Mouse (Mus musculus) cerebellum, adult 2 months (tissue): ENCODE data around the gene Nek3. TPM values are rescaled to one million over a fixed set of nuclear protein-coding genes. Genes with fewer than 3 reads are reported as not detected.

Experiments used
- DNase-seq, 2 experiments: peaks; one replicate each; pipeline ENCODE4 v3.0.0; 2021
- H3K27ac ChIP-seq: fragments of 200-500 bp; 2 replicates; pipeline ENCODE4 v1.5.1; 2012; ENCODE audit warnings: low read length, control low read depth, inconsistent platforms; ENCODE audit not compliant: insufficient read depth
- H3K27me3 ChIP-seq: fragments of 200-500 bp; 2 replicates; pipeline ENCODE4 v1.6.1; 2012; ENCODE audit warnings: inconsistent platforms, mild to moderate bottlenecking, low read length, moderate library complexity; ENCODE audit not compliant: control insufficient read depth, insufficient read depth
- H3K4me1 ChIP-seq: fragments of 200-500 bp; 2 replicates; pipeline ENCODE4 v1.6.1; 2011; ENCODE audit warnings: low read length; ENCODE audit not compliant: control insufficient read depth, insufficient read depth
- H3K4me3 ChIP-seq: fragments of 200-500 bp; replicated peaks from 2 replicates; pipeline ENCODE3; 2011; ENCODE audit warnings: mild to moderate bottlenecking, low read depth, low read length, control low read depth; ENCODE audit not compliant: insufficient read depth
- CTCF ChIP-seq: fragments of 200-500 bp; IDR thresholded peaks from 2 replicates; pipeline ENCODE4 v1.5.1; 2011; ENCODE audit warnings: low read depth, mild to moderate bottlenecking, control low read depth, low read length, moderate library complexity, borderline replicate concordance; ENCODE audit not compliant: insufficient read depth
- POLR2A ChIP-seq: fragments of 200-500 bp; IDR thresholded peaks from 2 replicates; pipeline ENCODE4 v1.6.1; 2011; ENCODE audit warnings: low read length, control low read depth, borderline replicate concordance; ENCODE audit not compliant: insufficient read depth
- WGBS: fragments of 180-500 bp; shearing (Covaris S2); methylation state at CpG from one replicate; pipeline ENCODE4 v1.1.7; 2018; 5-methylcytosine and 5-hydroxymethylcytosine counted together
- polyA plus RNA-seq: library from polyadenylated mRNA; depleted of rRNA; stranded (reverse); fragments of >200 nt; gene quantifications from 2 replicates; pipeline ENCODE4 v1.2.3, GENCODE M21; 2012

Nek3 gene
- polyA plus RNA-seq, 1 experiment, result 7.0 TPM

- no peak for DNase-seq
- H3K27ac ChIP-seq, result no peak overlapping the region
- H3K4me1 ChIP-seq, result peaks cover 5% of the 10 kb centered on the region
- no peak for TF ChIP-seq CTCF
- no peak for TF ChIP-seq POLR2A
- no peak overlapping the region for H3K4me3 ChIP-seq
- no peaks in the 10 kb centered on the region for H3K27me3 ChIP-seq
- 88% methylated on average over 8 of the region's 8 CpGs for WGBS
Measured at GRCm38 (mm10) chr8:22162206-22162605, 4.0 kb downstream of the Nek3 start.

GRCm38 (mm10) chr8:22150345-22150663 is 15.9 kb downstream of the Nek3 start:
- DNase-seq, result no peak
- Histone ChIP-seq H3K4me3 (no peak overlapping the region), H3K4me1 (no peaks in the 10 kb centered on the region; the same call in 1 of the 2 replicates), H3K27me3 (no peaks in the 10 kb centered on the region), H3K27ac (no peak overlapping the region)
- 30% methylated on average over 3 of the region's 3 CpGs for WGBS
- TF ChIP-seq POLR2A (no peak), CTCF (no peak)

GRCm38 (mm10) chr8:22149643-22150344 is 16.4 kb downstream of the Nek3 start:
- Histone ChIP-seq H3K27ac (no peak overlapping the region), H3K4me1 (no peaks in the 10 kb centered on the region; the same call in 1 of the 2 replicates), H3K27me3 (no peaks in the 10 kb centered on the region), H3K4me3 (no peak overlapping the region)
- TF ChIP-seq CTCF (no peak), POLR2A (no peak)
- WGBS, result 81% methylated on average over 11 of the region's 11 CpGs
- DNase-seq, result no peak

GRCm38 (mm10) chr8:22148367-22148740 is 17.9 kb downstream of the Nek3 start:
- 91% methylated on average over 7 of the region's 7 CpGs for WGBS
- no peak overlapping the region for H3K4me3 ChIP-seq
- H3K27me3 ChIP-seq, result no peaks in the 10 kb centered on the region
- peaks cover 3% of the 10 kb centered on the region for H3K4me1 ChIP-seq
- H3K27ac ChIP-seq, result no peak overlapping the region
- DNase-seq, result no peak
- TF ChIP-seq POLR2A (no peak), CTCF (no peak)

GRCm38 (mm10) chr8:22147706-22148366 is 18.4 kb downstream of the Nek3 start:
- 88% methylated on average over 9 of the region's 9 CpGs for WGBS
- Histone ChIP-seq H3K27ac (no peak overlapping the region), H3K4me3 (no peak overlapping the region), H3K4me1 (peaks cover 3% of the 10 kb centered on the region), H3K27me3 (no peaks in the 10 kb centered on the region)
- TF ChIP-seq CTCF (no peak), POLR2A (no peak)
- no peak for DNase-seq

GRCm38 (mm10) chr8:22145831-22146230 is 20.4 kb downstream of the Nek3 start:
- Histone ChIP-seq H3K27me3 (no peaks in the 10 kb centered on the region), H3K4me3 (no peak overlapping the region), H3K4me1 (peaks cover 3% of the 10 kb centered on the region), H3K27ac (no peak overlapping the region)
- TF ChIP-seq CTCF, result no peak
- TF ChIP-seq POLR2A, result no peak
- WGBS, result 93% methylated on average over 6 of the region's 6 CpGs
- DNase-seq, result no peak

- TF ChIP-seq POLR2A, result no peak
- TF ChIP-seq CTCF, result no peak
- Histone ChIP-seq H3K27ac (peak overlapping the region; percentile 31; the same call in 1 of the 2 replicates), H3K4me3 (no peak overlapping the region), H3K27me3 (no peaks in the 10 kb centered on the region), H3K4me1 (peaks cover 3% of the 10 kb centered on the region)
- WGBS, result 36% methylated on average over 1 of the region's 1 CpGs
- DNase-seq, result peak in 1 of 2 experiments; percentile 23
Measured at GRCm38 (mm10) chr8:22143764-22144491, 22.3 kb downstream of the Nek3 start.

- TF ChIP-seq POLR2A (no peak), CTCF (no peak)
Measured at GRCm38 (mm10) chr8:22142592-22142991, 23.6 kb downstream of the Nek3 start.

More at GRCm38 (mm10) chr8:22142592-22142991, 23.6 kb downstream of the Nek3 start:
- H3K4me1 ChIP-seq, result peaks cover 3% of the 10 kb centered on the region; the same call in 1 of the 2 replicates
- H3K27me3 ChIP-seq, result no peaks in the 10 kb centered on the region
- H3K27ac ChIP-seq, result no peak overlapping the region
- 85% methylated on average over 4 of the region's 4 CpGs for WGBS
- H3K4me3 ChIP-seq, result no peak overlapping the region
- DNase-seq, result no peak
